8 mouse cellular contexts compared by ENCODE assay signal in the genomic region with DNA sequence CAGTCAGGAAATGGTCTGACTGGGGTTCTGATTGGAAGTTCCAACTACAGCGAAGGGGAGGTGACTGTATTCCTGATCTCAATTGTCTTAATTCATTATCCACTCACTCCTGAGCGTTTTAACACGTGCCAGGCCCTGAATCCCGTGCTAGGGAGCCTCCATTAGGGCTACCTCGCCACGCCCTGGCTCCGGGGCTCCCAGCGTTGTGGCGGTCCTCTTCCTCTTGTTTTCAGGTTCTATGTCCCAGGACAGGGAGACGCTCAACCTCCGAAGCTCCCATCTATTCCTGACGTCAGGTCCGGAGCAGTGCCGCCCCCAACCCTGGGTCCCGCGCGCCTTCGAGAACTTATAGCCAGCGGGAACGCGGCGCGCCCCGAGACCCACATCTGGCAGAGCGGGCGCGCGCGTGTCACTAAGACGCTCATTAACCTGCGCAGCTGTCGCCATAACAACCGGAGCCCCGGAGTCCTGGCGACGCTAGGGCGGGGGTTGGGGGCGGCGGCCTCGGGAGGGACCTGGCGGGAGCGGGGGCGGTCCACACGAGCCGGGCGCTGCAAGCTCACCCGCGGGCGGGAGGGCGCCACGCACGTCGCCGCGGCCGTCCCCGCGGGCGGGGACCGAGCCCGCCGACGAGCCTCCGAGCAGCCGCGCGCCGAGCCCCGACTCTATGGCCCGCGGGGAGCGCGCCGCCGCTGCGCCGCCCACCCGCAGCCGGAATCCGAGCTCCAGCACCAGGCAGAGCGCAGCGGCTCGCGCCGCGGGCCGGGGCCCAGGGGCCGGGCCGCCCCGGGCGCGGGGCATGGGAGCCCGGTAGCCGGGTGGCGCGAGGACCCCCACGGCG. TPM values are rescaled to one million over a fixed set of nuclear protein-coding genes. Genes with fewer than 3 reads are reported as not detected.
DNase-seq lines count a peak whose midpoint lies in the region; ATAC-seq and TF ChIP-seq lines count a peak whose summit lies in the region.

A gene (plus strand): TSS at position 390 of the 841 bp plus-strand sequence.

- TF ChIP-seq CTCF in brain, embryonic 14.5 days (IDR thresholded peaks at IDR 0.05; ENCODE audit: borderline replicate concordance, extremely low read depth, insufficient read depth, insufficient read length) = no peak
- no peak for TF ChIP-seq CTCF in lung, postnatal 0 days (IDR thresholded peaks at IDR 0.05)

- H3K9ac ChIP-seq in ES-E14 (ENCODE audit: insufficient read depth, low read depth, low read length, poor library complexity, severe bottlenecking) = peak within 1 kb of the TSS; percentile 72
- H3K9ac ChIP-seq in forebrain, embryonic 13.5 days = peak within 1 kb of the TSS; percentile 73
- no peak within 1 kb of the TSS for H3K9ac ChIP-seq in lung, postnatal 0 days (replicated peaks; ENCODE audit: low read depth)

- TF ChIP-seq POLR2A in brain, embryonic 14.5 days (IDR thresholded peaks at IDR 0.05; ENCODE audit: borderline replicate concordance, extremely low read depth, insufficient read depth, insufficient read length, poor library complexity, severe bottlenecking) = no peak

- H3K27me3 ChIP-seq in forebrain, embryonic 13.5 days = peaks cover 56% of the 10 kb centered on the region
- H3K27me3 ChIP-seq in lung, postnatal 0 days (replicated peaks; ENCODE audit: insufficient read depth, low read length) = peaks cover 34% of the 10 kb centered on the region

- TF ChIP-seq EP300 in lung, postnatal 0 days (IDR thresholded peaks at IDR 0.05) = no peak

- no peaks in the 10 kb centered on the region for H3K9me3 ChIP-seq in ES-E14 (ENCODE audit: control insufficient read depth, insufficient read depth, low read depth, low read length)
- H3K9me3 ChIP-seq in forebrain, embryonic 13.5 days (replicated peaks) = peaks cover 7% of the 10 kb centered on the region; the same call in 1 of the 2 replicates
- no peaks in the 10 kb centered on the region for H3K9me3 ChIP-seq in lung, postnatal 0 days (ENCODE audit: low read length)

- peaks cover 0 to 10% of the 10 kb centered on the region in 2 experiments; a peak in 2 of 4 replicates for H3K4me1 ChIP-seq in ES-E14 (ENCODE audit: control insufficient read depth in 2 of 2, insufficient read depth in 2 of 2, low read length in 2 of 2, poor library complexity in 1 of 2)
- H3K4me1 ChIP-seq in forebrain, embryonic 13.5 days = peaks cover 11% of the 10 kb centered on the region
- peaks cover 10% of the 10 kb centered on the region; the same call in 1 of the 2 replicates for H3K4me1 ChIP-seq in lung, postnatal 0 days (ENCODE audit: insufficient read depth, low read depth, low read length)

- H3K27ac ChIP-seq in ES-E14 (ENCODE audit: insufficient read depth, low read depth, low read length, poor library complexity, severe bottlenecking) = peak within 1 kb of the TSS; percentile 61
- peak within 1 kb of the TSS; percentile 35; the same call in 1 of the 2 replicates for H3K27ac ChIP-seq in forebrain, embryonic 13.5 days
- H3K27ac ChIP-seq in lung, postnatal 0 days (ENCODE audit: low read length) = no peak within 1 kb of the TSS

- H3K4me3 ChIP-seq in ES-E14 (ENCODE audit: insufficient read depth in 1 of 2, low read depth in 1 of 2, low read length in 2 of 2, poor library complexity in 1 of 2, severe bottlenecking in 1 of 2) = peak within 1 kb of the TSS; percentile 72 to 96
- peak within 1 kb of the TSS; percentile 66 for H3K4me3 ChIP-seq in forebrain, embryonic 13.5 days
- H3K4me3 ChIP-seq in lung, postnatal 0 days (ENCODE audit: low read depth, low read length) = peak within 1 kb of the TSS; percentile 59

- DNase-seq in ES-E14 (ENCODE audit: low read depth, low spot score) = peak; percentile 88
- DNase-seq in brain, embryonic 14.5 days (ENCODE audit: low read depth) = peak; percentile 78
- DNase-seq in heart, postnatal 10 days = peak; percentile 32 to 50
- peak; percentile 39 to 68 for DNase-seq in layer of hippocampus, postnatal 25 days (ENCODE audit: extremely low spot score in 1 of 2, low spot score in 1 of 2)
- peak; percentile 34 for DNase-seq in lung, postnatal 0 days (ENCODE audit: low spot score)
- DNase-seq in retina, postnatal 7 days (ENCODE audit: low read depth, low spot score) = peak; percentile 71

- intact Hi-C loops in heart, postnatal 10 days (cut with DNase I) = loop anchor here (2.0 to 5.0 kb wide), 2 partner anchors 79 to 160 kb away; no protein-coding TSS in a partner anchor

- H3K36me3 ChIP-seq in ES-E14 (ENCODE audit: control insufficient read depth, insufficient read depth, low read length, poor library complexity, severe bottlenecking) = no peaks in the 10 kb centered on the region
- H3K36me3 ChIP-seq in forebrain, embryonic 13.5 days (ENCODE audit: poor library complexity, severe bottlenecking) = no peaks in the 10 kb centered on the region
- no peaks in the 10 kb centered on the region for H3K36me3 ChIP-seq in lung, postnatal 0 days (ENCODE audit: insufficient read depth, low read length)

- in situ Hi-C loops in ES-E14 (cut with MboI; ENCODE audit: low sequenced_read_pairs in 2 of 2, unreplicated experiment in 2 of 2) = no loop called here

- under 1% methylated on average over 58 of the region's 98 CpGs for WGBS in forebrain, embryonic 13.5 days
- WGBS in lung, postnatal 0 days = 1% methylated on average over 63 of the region's 98 CpGs

- H3K4me2 ChIP-seq in forebrain, embryonic 13.5 days = peak within 1 kb of the TSS; percentile 99
- peak within 1 kb of the TSS; percentile 99 for H3K4me2 ChIP-seq in lung, postnatal 0 days (replicated peaks; ENCODE audit: low read depth, low read length)

- peak; percentile 78 for ATAC-seq in forebrain, embryonic 13.5 days
- ATAC-seq in lung, postnatal 0 days = peak; percentile 70
- ATAC-seq in inflammation-experienced regulatory T-cells, adult 6 months = no peak

TF ChIP-seq in ES-E14, 5 proteins besides CTCF, POLR2A, EP300 and RAD21:
- no peak for TF ChIP-seq MAFK (IDR thresholded peaks at IDR 0.05; ENCODE audit: insufficient read depth, low read depth, low read length)
- no peak for TF ChIP-seq ZNF384 (IDR thresholded peaks at IDR 0.05; ENCODE audit: low read depth, low read length)
- TF ChIP-seq CHD2 (IDR thresholded peaks at IDR 0.05; ENCODE audit: low read depth, low read length) = no peak

RNA-seq across cellular contexts. Expression of the gene that starts here (rescaled TPM):
- total RNA-seq in ES-E14 (2012; rRNA removed) = 10.2 and 14.7 TPM in 2 replicates
- polyA plus RNA-seq in brain, embryonic 14.5 days (2012; rRNA removed) = 13.6 and 22.2 TPM in 2 replicates
- polyA plus RNA-seq in forebrain, embryonic 13.5 days (2015; fragmentation: Nextera tagmentation; extraction: Ambion mirVana) = 2.8 and 4.4 TPM in 2 replicates
- total RNA-seq in heart, postnatal 10 days (2021) = 1 to 10 TPM in 1 of 2 experiments, under 1 TPM in 1; 0.60 to 1.1 TPM
- total RNA-seq in layer of hippocampus, postnatal 25 days (2021) = 100 to 1,000 TPM; 186 to 192 TPM
- 1.5 and 2.2 TPM in 2 replicates for polyA plus RNA-seq in lung, postnatal 0 days (2015; fragmentation: Nextera tagmentation; extraction: Ambion mirVana)
- polyA plus RNA-seq in inflammation-experienced regulatory T-cells, adult 6 months (2017; shearing (Covaris generic)) = under 1 TPM; 0.19 to 0.32 (median 0.25) TPM

Comparison
In these comparisons a context has a peak if more than half of its experiments do, and no peak if none do; other contexts are left out.
1. RNA of the gene that starts here (total RNA-seq): 186 to 192 TPM in layer of hippocampus, postnatal 25 days; 10.2 to 14.7 TPM in ES-E14 and 0.60 to 1.1 TPM in heart, postnatal 10 days; every median in the first group is over 10 times any median in the second.
2. DNase-seq: peak in every context shown above with its lines; median percentile 88 in ES-E14; 78 in brain, embryonic 14.5 days; 71 in retina, postnatal 7 days; 54 in layer of hippocampus, postnatal 25 days; 41 in heart, postnatal 10 days; 34 in lung, postnatal 0 days.
3. Peak in every context shown above with its lines, with median percentiles within 50 percentile points of each other: H3K4me3 ChIP-seq.